Mouse (Mus musculus) ES-E14 (cell line): Measurements from ENCODE around the gene Klk15. TPM values are rescaled to one million over a fixed set of nuclear protein-coding genes. Genes with fewer than 3 reads are reported as not detected.
"Not testable (repeated sequence)": the region's sequence is repeated elsewhere in the genome, so short reads cannot be mapped to it uniquely, and the experiment has no call there.

Experiments used
- DNase-seq: peaks from one replicate; pipeline ENCODE4 v3.0.0-alpha.2; 2013; ENCODE audit warnings: low read depth, low spot score
- H3K27ac ChIP-seq: 2 replicates; pipeline ENCODE4 v1.5.1; 2012; ENCODE audit warnings: low read depth, mild to moderate bottlenecking, low read length, moderate library complexity, mixed read lengths; ENCODE audit not compliant: poor library complexity, insufficient read depth, severe bottlenecking
- H3K36me3 ChIP-seq: 2 replicates; pipeline ENCODE4 v1.6.1; 2012; ENCODE audit warnings: mild to moderate bottlenecking, low read length, moderate library complexity, mixed read lengths; ENCODE audit not compliant: control insufficient read depth, poor library complexity, insufficient read depth, severe bottlenecking
- H3K4me1 ChIP-seq, 2 experiments: fragments of 150-350 bp in 1 of 2; sonication (generic) in 1 of 2; 2 replicates each; pipeline ENCODE4 v1.6.1; 2012; ENCODE audit warnings: low read length in 2 of 2, mild to moderate bottlenecking in 1 of 2, mixed read lengths in 1 of 2; ENCODE audit not compliant: control insufficient read depth in 2 of 2, insufficient read depth in 2 of 2, poor library complexity in 1 of 2
- H3K4me3 ChIP-seq, 2 experiments: fragments of 150-350 bp in 1 of 2; sonication (generic) in 1 of 2; 2 replicates each; pipeline ENCODE4 v1.5.1; 2012; ENCODE audit warnings: low read length in 2 of 2, low read depth in 1 of 2, mild to moderate bottlenecking in 1 of 2, mixed read lengths in 1 of 2; ENCODE audit not compliant: insufficient read depth in 1 of 2, poor library complexity in 1 of 2, severe bottlenecking in 1 of 2
- H3K9ac ChIP-seq: 2 replicates; pipeline ENCODE4 v1.6.1; 2012; ENCODE audit warnings: low read depth, mild to moderate bottlenecking, low read length, mixed read lengths; ENCODE audit not compliant: poor library complexity, insufficient read depth, severe bottlenecking
- H3K9me3 ChIP-seq: fragments of 150-350 bp; sonication (generic); 2 replicates; pipeline ENCODE4 v1.6.1; 2012; ENCODE audit warnings: low read depth, mild to moderate bottlenecking, low read length; ENCODE audit not compliant: control insufficient read depth, insufficient read depth
- CHD2 ChIP-seq: IDR thresholded peaks from 2 replicates; pipeline ENCODE4 v1.6.1; 2014; ENCODE audit warnings: mild to moderate bottlenecking, low read depth, low read length, inconsistent platforms
- HCFC1 ChIP-seq: IDR thresholded peaks from 2 replicates; pipeline ENCODE4 v1.6.1; 2012; ENCODE audit warnings: low read length, inconsistent platforms, borderline replicate concordance; ENCODE audit not compliant: insufficient read depth
- MAFK ChIP-seq: IDR thresholded peaks from 2 replicates; pipeline ENCODE4 v1.6.1; 2014; ENCODE audit warnings: mild to moderate bottlenecking, low read depth, low read length, inconsistent platforms; ENCODE audit not compliant: insufficient read depth
- ZC3H11A ChIP-seq: IDR thresholded peaks from 2 replicates; pipeline ENCODE4 v1.6.1; 2012; ENCODE audit warnings: low read depth, mild to moderate bottlenecking, inconsistent platforms, low read length, borderline replicate concordance
- ZNF384 ChIP-seq: IDR thresholded peaks from 2 replicates; pipeline ENCODE4 v1.6.1; 2012; ENCODE audit warnings: low read depth, low read length, inconsistent platforms
- in situ Hi-C, 2 experiments: fragments of 600-800 bp; cut with MboI; formaldehyde crosslinking; loops; one replicate each; pipeline ENCODE4 v1.15.1; 2025; ENCODE audit warnings: low sequenced_read_pairs in 2 of 2, inconsistent platforms in 1 of 2; ENCODE audit not compliant: unreplicated experiment in 2 of 2
- total RNA-seq: library from RNA; depleted of rRNA; stranded (reverse); fragments of 300-350 nt; gene quantifications from 2 replicates; pipeline ENCODE4 v1.2.3, GENCODE M21; 2012

Klk15 gene
- total RNA-seq, 1 experiment = not detected

- Histone ChIP-seq H3K4me1 (no peaks in the 10 kb centered on the region), H3K36me3 (no peaks in the 10 kb centered on the region), H3K9me3 (no peaks in the 10 kb centered on the region), H3K27ac (no peak overlapping the region), H3K4me3 (no peak overlapping the region), H3K9ac (no peak overlapping the region)
- in situ Hi-C loops = loop anchor here in 1 of 2 experiments (25.0 kb wide), 1 partner anchor 103 kb away; no protein-coding TSS in a partner anchor
- no peak for TF ChIP-seq HCFC1
- TF ChIP-seq ZC3H11A = no peak
- TF ChIP-seq MAFK = no peak
- no peak for TF ChIP-seq ZNF384
- TF ChIP-seq CHD2 = no peak
- DNase-seq = no peak
These were observed 1.2 kb downstream of the Klk15 start for GRCm38 (mm10) chr7:43934747-43935146.

GRCm38 (mm10) chr7:43936551-43936950 is 3.0 kb downstream of the Klk15 start:
- DNase-seq = no peak
- Histone ChIP-seq H3K4me1 (no peaks in the 10 kb centered on the region), H3K9ac (no peak overlapping the region), H3K27ac (no peak overlapping the region), H3K4me3 (no peak overlapping the region), H3K36me3 (no peaks in the 10 kb centered on the region), H3K9me3 (no peaks in the 10 kb centered on the region)
- in situ Hi-C loops = loop anchor here in 1 of 2 experiments (25.0 kb wide), 1 partner anchor 101 kb away; no protein-coding TSS in a partner anchor
- no peak for TF ChIP-seq CHD2
- TF ChIP-seq ZC3H11A = no peak
- TF ChIP-seq HCFC1 = no peak
- no peak for TF ChIP-seq ZNF384

GRCm38 (mm10) chr7:43942293-43942692 is 8.8 kb downstream of the Klk15 start:
- in situ Hi-C loops = loop anchor here in 1 of 2 experiments (25.0 kb wide), 1 partner anchor 95 kb away; no protein-coding TSS in a partner anchor
- DNase-seq, H3K27ac ChIP-seq, H3K9ac ChIP-seq, H3K4me3 ChIP-seq, H3K36me3 ChIP-seq, H3K4me1 ChIP-seq, H3K9me3 ChIP-seq: not testable (repeated sequence)

GRCm38 (mm10) chr7:43944727-43945264 is 11.3 kb downstream of the Klk15 start:
- TF ChIP-seq MAFK (no peak), ZNF384 (no peak), ZC3H11A (no peak), HCFC1 (no peak), CHD2 (no peak)
- Histone ChIP-seq H3K27ac (no peak overlapping the region), H3K36me3 (no peaks in the 10 kb centered on the region), H3K9ac (no peak overlapping the region), H3K4me1 (no peaks in the 10 kb centered on the region), H3K9me3 (no peaks in the 10 kb centered on the region; the same call in 1 of the 2 replicates), H3K4me3 (no peak overlapping the region)
- in situ Hi-C loops = loop anchor here in 1 of 2 experiments (25.0 kb wide), 1 partner anchor 93 kb away; no protein-coding TSS in a partner anchor
- no peak for DNase-seq

- in situ Hi-C loops = loop anchor here in 1 of 2 experiments (25.0 kb wide), 1 partner anchor 262 kb away; the partner anchor contains the start of genes Klk1b4 and Klk1b5
- Histone ChIP-seq H3K27ac (no peak within 1 kb of the TSS), H3K36me3 (no peaks in the 10 kb centered on the region), H3K9me3 (no peaks in the 10 kb centered on the region; the same call in 1 of the 2 replicates), H3K9ac (no peak within 1 kb of the TSS), H3K4me3 (no peak within 1 kb of the TSS), H3K4me1 (no peaks in the 10 kb centered on the region)
- TF ChIP-seq ZNF384 = no peak
- no peak for TF ChIP-seq ZC3H11A
- no peak for TF ChIP-seq HCFC1
- no peak for TF ChIP-seq CHD2
- no peak for TF ChIP-seq MAFK
- no peak for DNase-seq
These were observed 16.8 kb downstream of the Klk15 start, which contains the start of gene Klk1b8 for GRCm38 (mm10) chr7:43950364-43950763. Klk1b8 (plus strand) TSS chr7:43950664.
